Mouse (Mus musculus) olfactory bulb, adult 2 months (tissue): Measurements from ENCODE around the gene Ccpg1os. TPM values are rescaled to one million over a fixed set of nuclear protein-coding genes. Genes with fewer than 3 reads are reported as not detected.

Experiments used
- H3K27ac ChIP-seq: fragments of 200-500 bp; 2 replicates; pipeline ENCODE4 v1.5.1; 2012; ENCODE audit warnings: low read depth, low read length; ENCODE audit not compliant: insufficient read depth
- H3K4me1 ChIP-seq: fragments of 200-500 bp; 2 replicates; pipeline ENCODE4 v1.6.1; 2012; ENCODE audit warnings: low read length; ENCODE audit not compliant: control insufficient read depth, insufficient read depth
- H3K4me3 ChIP-seq: fragments of 200-500 bp; 2 replicates; pipeline ENCODE4 v1.5.1; 2012; ENCODE audit warnings: mild to moderate bottlenecking, low read depth, low read length, moderate library complexity; ENCODE audit not compliant: insufficient read depth
- CTCF ChIP-seq: fragments of 200-500 bp; IDR thresholded peaks from 2 replicates; pipeline ENCODE4 v1.5.1; 2012; ENCODE audit warnings: low read depth, mild to moderate bottlenecking, low read length, moderate library complexity; ENCODE audit not compliant: insufficient read depth
- POLR2A ChIP-seq: fragments of 200-500 bp; IDR thresholded peaks from 2 replicates; pipeline ENCODE4 v1.6.1; 2012; ENCODE audit warnings: mild to moderate bottlenecking, low read depth, low read length, moderate library complexity; ENCODE audit not compliant: insufficient read depth
- WGBS: fragments of 180-500 bp; shearing (Covaris S2); methylation state at CpG from one replicate; pipeline ENCODE4 v1.1.7; 2018; 5-methylcytosine and 5-hydroxymethylcytosine counted together
- polyA plus RNA-seq: library from polyadenylated mRNA; stranded (reverse); fragments of >200 nt; gene quantifications from 2 replicates; pipeline ENCODE4 v1.2.4, GENCODE M21; 2012; ENCODE audit warnings: low replicate concordance; ENCODE audit not compliant: missing spikeins, insufficient read depth, insufficient read length

The Ccpg1os gene
- polyA plus RNA-seq, 1 experiment: not detected

DNA sequence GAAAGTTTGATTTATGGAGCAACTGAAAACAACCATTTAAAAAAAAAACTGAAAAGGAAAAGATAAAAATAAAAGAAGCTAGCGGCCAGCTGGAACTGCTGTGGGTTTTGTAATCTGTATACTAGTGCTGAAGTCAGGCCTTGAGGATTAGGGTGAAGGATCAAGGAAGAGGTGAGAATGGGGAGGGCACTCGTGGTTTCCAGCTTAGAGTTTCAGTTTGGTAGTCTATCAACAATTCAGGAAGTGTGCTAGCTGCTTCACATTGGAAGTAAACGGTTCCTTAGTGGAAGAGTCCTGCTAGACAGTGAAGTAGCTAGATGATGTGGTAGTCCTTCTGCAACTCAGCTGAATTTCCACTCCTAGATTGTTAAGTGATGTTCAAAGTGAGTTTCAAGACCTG is 23.2 kb upstream of the Ccpg1os start:
- no peak for TF ChIP-seq POLR2A
- TF ChIP-seq CTCF: no peak
- Histone ChIP-seq H3K4me3 (no peak overlapping the region), H3K27ac (no peak overlapping the region), H3K4me1 (no peaks in the 10 kb centered on the region)
- 71% methylated on average over 3 of the region's 3 CpGs for WGBS

DNA sequence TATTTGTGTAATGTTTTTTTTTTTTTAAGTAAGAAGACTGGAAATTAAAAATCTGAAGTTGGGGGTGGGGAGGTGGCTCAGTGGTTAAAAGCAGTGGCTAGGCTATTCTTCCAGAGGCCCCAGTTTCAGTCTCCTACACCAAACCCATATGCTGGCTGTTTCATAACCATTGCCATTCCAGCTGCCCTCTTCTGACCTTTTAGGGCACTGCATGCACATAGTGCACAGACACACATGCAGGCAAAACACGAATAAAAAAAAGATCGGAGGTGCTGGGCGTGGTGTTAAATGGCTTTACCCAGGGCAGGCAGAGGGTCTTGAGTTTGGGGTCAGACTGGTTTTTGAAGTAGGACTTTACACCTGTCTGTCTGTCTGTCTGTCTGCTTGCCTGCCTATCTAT is 21.0 kb upstream of the Ccpg1os start:
- 95% methylated on average over 3 of the region's 3 CpGs for WGBS
- Histone ChIP-seq H3K4me1 (no peaks in the 10 kb centered on the region), H3K4me3 (no peak overlapping the region), H3K27ac (no peak overlapping the region)
- TF ChIP-seq POLR2A (no peak), CTCF (no peak)

DNA sequence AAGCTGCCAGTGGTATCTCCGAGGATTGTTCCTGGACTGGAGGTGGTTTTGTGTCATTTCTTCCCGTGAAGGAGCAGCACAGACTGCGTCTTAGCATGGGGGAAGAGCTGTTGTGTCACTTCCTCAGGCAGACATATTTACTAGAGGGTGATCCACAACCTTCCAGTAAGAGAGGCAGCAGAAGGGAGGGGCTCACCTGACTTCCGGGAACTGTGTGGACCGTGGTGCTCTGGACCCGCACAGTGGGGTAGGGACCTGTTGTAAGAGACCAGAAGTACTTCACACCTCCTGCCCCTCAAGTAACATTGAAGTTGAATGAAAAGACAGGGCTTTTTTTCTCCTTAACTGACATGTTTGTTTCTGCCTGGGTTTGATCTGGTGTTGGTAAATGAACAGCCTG is 19.9 kb upstream of the Ccpg1os start:
- Histone ChIP-seq H3K4me1 (no peaks in the 10 kb centered on the region), H3K4me3 (no peak overlapping the region), H3K27ac (no peak overlapping the region)
- WGBS: 81% methylated on average over 6 of the region's 6 CpGs
- TF ChIP-seq CTCF (no peak), POLR2A (no peak)

DNA sequence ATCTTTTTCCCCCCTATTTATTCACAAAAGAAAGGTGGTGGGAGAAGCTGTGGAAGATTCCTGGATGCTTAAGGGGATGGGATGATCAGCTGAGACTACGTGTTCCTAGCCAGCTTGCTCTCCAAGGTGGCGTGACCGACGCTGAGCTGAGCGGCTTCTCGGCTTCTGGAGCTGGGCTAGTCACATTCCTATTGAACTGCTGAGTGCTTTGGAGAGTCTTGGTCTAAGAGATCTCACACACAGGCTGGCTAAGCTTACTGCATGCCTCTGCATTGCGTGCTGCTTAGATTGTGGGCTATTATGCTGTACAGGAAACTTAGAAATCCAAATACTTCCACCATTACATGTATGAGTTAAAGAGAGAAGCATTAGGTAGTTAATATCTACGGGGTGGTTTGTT is 18.9 kb upstream of the Ccpg1os start:
- 89% methylated on average over 8 of the region's 8 CpGs for WGBS
- Histone ChIP-seq H3K27ac (no peak overlapping the region), H3K4me3 (no peak overlapping the region), H3K4me1 (no peaks in the 10 kb centered on the region)
- no peak for TF ChIP-seq POLR2A
- TF ChIP-seq CTCF: no peak

DNA sequence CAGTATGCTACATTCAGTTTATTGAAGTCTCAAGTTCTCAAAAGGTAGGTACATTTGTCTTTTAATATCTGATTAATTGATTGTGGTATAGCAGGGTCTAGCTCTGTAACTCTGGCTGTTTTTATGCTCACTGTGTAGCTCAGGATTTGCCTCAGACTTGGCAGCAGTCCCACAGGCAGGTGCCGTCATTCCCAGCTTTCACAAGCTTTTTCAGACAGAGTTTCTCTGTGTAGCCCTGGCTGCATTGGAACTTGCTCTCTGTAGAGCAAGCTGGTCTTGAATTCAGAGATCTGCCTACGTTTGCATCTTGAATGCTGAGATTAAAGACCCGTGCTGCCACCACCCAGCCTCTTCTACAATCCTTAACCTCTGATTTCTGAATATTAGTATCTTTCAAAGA is 17.0 kb upstream of the Ccpg1os start:
- TF ChIP-seq CTCF (no peak), POLR2A (no peak)
- Histone ChIP-seq H3K4me3 (no peak overlapping the region), H3K4me1 (no peaks in the 10 kb centered on the region), H3K27ac (no peak overlapping the region)
- WGBS: 37% methylated on average over 3 of the region's 3 CpGs

DNA sequence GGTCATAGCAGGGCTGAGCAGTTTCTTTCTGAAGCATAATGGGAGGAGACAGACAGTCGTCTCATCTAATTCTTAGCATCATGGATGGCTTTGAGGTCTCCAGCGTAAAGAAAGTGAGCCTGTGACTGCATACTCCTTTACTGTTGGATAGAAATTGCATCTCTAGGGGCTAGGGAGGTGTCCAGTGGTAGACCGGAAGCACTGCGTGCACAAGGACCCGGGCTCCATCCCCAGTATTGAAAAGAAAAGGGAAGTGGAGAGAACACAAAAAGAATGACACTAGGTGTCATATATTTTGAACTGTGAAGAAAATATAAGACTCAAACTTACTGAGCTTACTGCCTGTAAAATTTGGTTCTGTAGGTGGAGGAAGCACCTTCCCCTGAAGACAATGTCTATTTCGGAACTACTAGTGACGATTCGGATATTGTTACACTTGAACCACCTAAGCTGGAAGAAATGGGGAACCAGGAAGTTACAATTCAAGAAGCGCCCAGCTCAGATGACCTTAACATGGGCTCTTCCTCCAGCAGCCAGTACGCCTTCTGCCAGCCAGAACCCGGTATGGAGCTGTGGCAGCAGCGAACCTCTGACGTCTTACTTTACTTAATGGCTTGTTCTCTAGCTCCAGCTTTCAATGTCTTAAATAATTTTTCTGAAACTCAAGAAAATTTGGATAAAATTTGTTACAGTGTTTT is 16.3 kb upstream of the Ccpg1os start:
- Histone ChIP-seq H3K4me1 (no peaks in the 10 kb centered on the region), H3K4me3 (no peak overlapping the region), H3K27ac (no peak overlapping the region)
- TF ChIP-seq CTCF (no peak), POLR2A (no peak)
- 91% methylated on average over 13 of the region's 13 CpGs for WGBS

DNA sequence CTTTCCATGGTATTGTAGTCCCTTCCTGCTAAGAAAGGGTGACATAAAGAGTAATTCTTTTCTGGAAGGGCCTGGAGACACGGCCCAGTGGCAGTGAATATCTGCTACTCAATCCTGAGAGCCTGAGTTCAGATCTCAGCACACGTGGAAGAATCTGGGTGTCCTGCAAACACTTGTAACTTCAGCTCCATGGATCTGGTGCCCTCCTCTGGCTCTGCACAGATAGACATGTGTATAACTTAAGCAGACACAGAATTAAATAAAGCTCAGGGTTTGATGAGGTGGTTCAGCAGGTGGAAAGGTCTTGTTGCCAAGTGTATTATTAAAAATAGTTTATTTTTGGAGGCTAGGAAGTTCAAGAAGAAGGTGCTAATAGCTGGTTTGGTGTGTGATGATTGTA is 15.3 kb upstream of the Ccpg1os start:
- TF ChIP-seq POLR2A (no peak), CTCF (no peak)
- no peak overlapping the region for H3K4me3 ChIP-seq
- no peaks in the 10 kb centered on the region for H3K4me1 ChIP-seq
- H3K27ac ChIP-seq: no peak overlapping the region
- WGBS: 67% methylated on average over 2 of the region's 2 CpGs

DNA sequence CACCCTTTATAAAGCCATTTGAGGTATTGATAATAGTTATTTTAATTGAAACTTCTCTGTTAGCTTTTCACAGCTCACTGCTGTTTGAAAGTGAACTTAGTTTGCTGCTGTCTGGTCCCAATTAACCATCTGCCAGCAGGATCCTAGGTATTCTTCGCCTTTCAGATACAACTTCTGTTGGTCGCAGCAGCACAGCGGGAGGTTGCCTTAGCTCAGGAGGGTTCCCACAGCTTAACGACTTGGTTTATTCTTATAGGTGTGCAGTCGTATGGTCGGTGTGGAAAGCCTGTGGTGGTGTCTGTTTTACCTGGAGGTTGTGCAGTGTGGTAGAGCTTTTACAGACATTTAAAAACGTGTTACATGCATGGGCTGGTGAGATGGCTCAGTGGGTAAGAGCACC is 11.6 kb upstream of the Ccpg1os start:
- no peak for TF ChIP-seq CTCF
- TF ChIP-seq POLR2A: no peak
- H3K4me3 ChIP-seq: no peak overlapping the region
- no peaks in the 10 kb centered on the region for H3K4me1 ChIP-seq
- no peak overlapping the region for H3K27ac ChIP-seq
- 62% methylated on average over 7 of the region's 7 CpGs for WGBS

DNA sequence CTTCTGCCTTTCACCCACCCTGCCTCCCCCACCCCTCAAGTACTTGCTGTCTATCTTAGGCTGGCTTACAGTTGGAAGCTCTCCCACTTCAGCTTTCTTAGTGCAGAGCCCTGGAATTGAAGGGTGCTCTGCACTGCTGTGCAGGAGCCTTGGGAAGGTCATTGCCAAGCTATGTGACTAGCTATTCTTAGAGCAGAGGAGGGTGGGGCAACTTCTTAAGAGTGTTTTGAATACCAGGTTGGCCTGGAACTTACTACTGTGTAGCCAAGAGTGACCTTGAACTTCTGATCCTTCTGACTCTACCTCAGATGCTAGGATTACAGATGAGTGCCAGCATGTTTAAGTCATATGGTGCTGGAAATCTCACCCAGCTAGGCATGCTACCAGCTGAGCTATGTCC is 11.0 kb upstream of the Ccpg1os start:
- H3K27ac ChIP-seq: no peak overlapping the region
- no peak for TF ChIP-seq CTCF

DNA sequence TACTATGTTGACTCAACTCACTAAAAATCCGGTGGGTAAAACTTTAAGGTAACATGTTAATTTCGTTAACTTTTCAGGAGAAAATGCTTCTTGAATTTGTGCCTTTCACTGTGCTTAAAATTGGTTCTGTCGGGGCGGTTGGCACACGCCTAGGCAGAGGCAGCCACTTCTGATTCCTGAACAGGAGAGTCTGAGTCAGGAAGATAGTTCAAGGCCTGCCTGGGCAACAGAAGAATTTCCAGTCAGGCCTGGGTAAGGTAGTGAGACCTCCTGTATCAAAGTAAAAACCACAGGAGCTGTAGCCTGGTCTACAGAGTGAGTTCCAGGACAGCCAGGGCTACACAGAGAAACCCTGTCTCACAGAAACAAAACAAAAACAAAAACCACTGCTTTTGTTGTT is 7.4 kb upstream of the Ccpg1os start:
- WGBS: 87% methylated on average over 5 of the region's 5 CpGs
- no peak overlapping the region for H3K4me3 ChIP-seq
- H3K4me1 ChIP-seq: no peaks in the 10 kb centered on the region
- no peak for TF ChIP-seq CTCF
- no peak for TF ChIP-seq POLR2A
- no peak overlapping the region for H3K27ac ChIP-seq

More for the DNA sequence above, 11.0 kb upstream of the Ccpg1os start:
- Histone ChIP-seq H3K4me1 (no peaks in the 10 kb centered on the region), H3K4me3 (no peak overlapping the region)
